Mouse (Mus musculus) small intestine, adult 2 months (tissue): ENCODE data around the gene Prap1.
"Not testable (repeated sequence)": the region's sequence is repeated elsewhere in the genome, so short reads cannot be mapped to it uniquely, and the experiment has no call there.

Experiments
- CTCF ChIP-seq: fragments of 200-500 bp; IDR thresholded peaks from 2 replicates; pipeline ENCODE4 v1.5.1; 2012; ENCODE audit warnings: low read depth, mild to moderate bottlenecking, control low read depth, inconsistent platforms, low read length, moderate library complexity, mixed read lengths; ENCODE audit not compliant: insufficient replicate concordance, insufficient read length; ENCODE audit errors: extremely low read depth
- POLR2A ChIP-seq: fragments of 200-500 bp; IDR thresholded peaks from 2 replicates; pipeline ENCODE4 v1.6.1; 2012; ENCODE audit warnings: low read depth, mild to moderate bottlenecking, control low read depth, inconsistent platforms, low read length, moderate library complexity

DNA sequence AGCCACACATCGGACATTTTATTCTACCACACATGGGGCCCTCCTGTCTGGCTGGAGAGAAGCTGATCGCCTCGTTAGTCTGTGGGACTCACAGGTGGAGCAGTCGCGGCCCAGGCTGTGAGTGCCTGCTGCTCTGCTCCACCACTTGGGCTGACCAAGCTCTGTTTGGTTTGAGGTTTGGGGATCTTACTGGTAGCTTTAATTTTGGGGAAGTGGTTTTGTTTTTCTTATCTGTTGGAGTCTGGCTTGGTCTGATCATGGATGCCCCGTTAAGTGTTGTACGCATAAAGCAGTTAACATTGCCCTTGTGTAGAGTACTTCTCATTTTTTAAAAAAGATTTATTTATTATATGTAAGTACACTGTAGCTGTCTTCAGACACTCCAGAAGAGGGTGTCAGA, 40.8 kb downstream of the Prap1 start:
- not testable (repeated sequence) for TF ChIP-seq CTCF, POLR2A
